Mouse (Mus musculus) erythroblast, embryonic 14.5 days (primary cell): Measurements from ENCODE around the gene Tusc2. TPM values are rescaled to one million over a fixed set of nuclear protein-coding genes. Genes with fewer than 3 reads are reported as not detected.

Experiments used
- H3K27me3 ChIP-seq: 2 replicates; pipeline ENCODE4 v1.6.1; 2012; ENCODE audit warnings: inconsistent platforms; ENCODE audit not compliant: control insufficient read depth
- H3K36me3 ChIP-seq: 2 replicates; pipeline ENCODE4 v1.6.1; 2012; ENCODE audit warnings: mild to moderate bottlenecking, inconsistent platforms; ENCODE audit not compliant: control insufficient read depth
- H3K4me1 ChIP-seq: 2 replicates; pipeline ENCODE4 v1.6.1; 2012; ENCODE audit warnings: inconsistent platforms; ENCODE audit not compliant: control insufficient read depth
- H3K4me3 ChIP-seq: replicated peaks from 2 replicates; pipeline ENCODE3; 2012; ENCODE audit warnings: moderate library complexity, mild to moderate bottlenecking, inconsistent platforms
- H3K9me3 ChIP-seq: 2 replicates; pipeline ENCODE4 v1.6.1; 2012; ENCODE audit warnings: low read length, inconsistent platforms, mixed read lengths; ENCODE audit not compliant: control insufficient read depth
- GATA1 ChIP-seq: IDR thresholded peaks from 2 replicates; pipeline ENCODE4 v1.6.1; 2012; ENCODE audit warnings: low read length, inconsistent platforms, mixed read lengths
- TAL1 ChIP-seq: IDR thresholded peaks from 3 replicates; pipeline ENCODE4 v1.6.1; 2012; ENCODE audit warnings: low read length, inconsistent platforms, mixed read lengths
- polyA plus RNA-seq: library from polyadenylated mRNA; stranded (reverse); fragments of >175 nt; gene quantifications from 2 replicates; pipeline ENCODE4 v1.2.3, GENCODE M21; 2012

The Tusc2 gene
- polyA plus RNA-seq, 1 experiment = 3.7 TPM

- H3K4me1 ChIP-seq = peaks cover 97% of the 10 kb centered on the region
- no peaks in the 10 kb centered on the region for H3K9me3 ChIP-seq
- H3K27me3 ChIP-seq = no peaks in the 10 kb centered on the region
- H3K36me3 ChIP-seq = peaks cover 55% of the 10 kb centered on the region
- TF ChIP-seq TAL1 (no peak), GATA1 (no peak)
- peak within 1 kb of the TSS; percentile 80 for H3K4me3 ChIP-seq
These were observed 17.7 kb downstream of the Tusc2 start, which contains the start of gene Hyal3 for GRCm38 (mm10) chr9:107580501-107581317. Gene Hyal3 (plus strand): TSS chr9:107580818.

- peaks cover 97% of the 10 kb centered on the region for H3K4me1 ChIP-seq
- H3K4me3 ChIP-seq = peak overlapping the region; percentile 80
- no peaks in the 10 kb centered on the region for H3K27me3 ChIP-seq
- no peak for TF ChIP-seq TAL1
- TF ChIP-seq GATA1 = no peak
- peaks cover 63% of the 10 kb centered on the region for H3K36me3 ChIP-seq
- no peaks in the 10 kb centered on the region for H3K9me3 ChIP-seq
These were observed 18.5 kb downstream of the Tusc2 start for GRCm38 (mm10) chr9:107581584-107581983.

GRCm38 (mm10) chr9:107582509-107583062 lies 19.5 kb downstream of the Tusc2 start:
- Histone ChIP-seq H3K27me3 (no peaks in the 10 kb centered on the region), H3K4me3 (peak overlapping the region; percentile 80), H3K9me3 (no peaks in the 10 kb centered on the region), H3K4me1 (peaks cover 90% of the 10 kb centered on the region), H3K36me3 (peaks cover 64% of the 10 kb centered on the region)
- TF ChIP-seq GATA1 (no peak), TAL1 (no peak)

GRCm38 (mm10) chr9:107583174-107583573 lies 20.1 kb downstream of the Tusc2 start:
- peaks cover 59% of the 10 kb centered on the region for H3K36me3 ChIP-seq
- no peaks in the 10 kb centered on the region for H3K27me3 ChIP-seq
- no peak for TF ChIP-seq GATA1
- TF ChIP-seq TAL1 = no peak
- H3K9me3 ChIP-seq = no peaks in the 10 kb centered on the region
- H3K4me3 ChIP-seq = peak overlapping the region; percentile 1
- H3K4me1 ChIP-seq = peaks cover 87% of the 10 kb centered on the region

GRCm38 (mm10) chr9:107586504-107586903 lies 23.4 kb downstream of the Tusc2 start:
- Histone ChIP-seq H3K9me3 (no peaks in the 10 kb centered on the region), H3K36me3 (peaks cover 77% of the 10 kb centered on the region), H3K4me3 (peak overlapping the region; percentile 78), H3K4me1 (peaks cover 86% of the 10 kb centered on the region), H3K27me3 (no peaks in the 10 kb centered on the region; the same call in 1 of the 2 replicates)
- TF ChIP-seq TAL1 (no peak), GATA1 (no peak)

- H3K4me3 ChIP-seq = peak within 1 kb of the TSS; percentile 78
- TF ChIP-seq TAL1 (peak; percentile 77), GATA1 (peak; percentile 81)
- no peaks in the 10 kb centered on the region; the same call in 1 of the 2 replicates for H3K27me3 ChIP-seq
- H3K9me3 ChIP-seq = no peaks in the 10 kb centered on the region
- H3K4me1 ChIP-seq = peaks cover 84% of the 10 kb centered on the region
- peaks cover 82% of the 10 kb centered on the region for H3K36me3 ChIP-seq
These were observed 24.1 kb downstream of the Tusc2 start, which contains the start of gene Ifrd2 for GRCm38 (mm10) chr9:107586974-107587832. Gene Ifrd2 (plus strand): TSS chr9:107587642.

GRCm38 (mm10) chr9:107587833-107588639 lies 25.0 kb downstream of the Tusc2 start:
- Histone ChIP-seq H3K4me1 (peaks cover 81% of the 10 kb centered on the region), H3K4me3 (peak overlapping the region; percentile 78), H3K9me3 (no peaks in the 10 kb centered on the region), H3K36me3 (peaks cover 82% of the 10 kb centered on the region), H3K27me3 (no peaks in the 10 kb centered on the region; the same call in 1 of the 2 replicates)
- TF ChIP-seq GATA1 (peak; percentile 43), TAL1 (peak; percentile 72)
